Mouse (Mus musculus): ENCODE measurements around the gene Nyx. TPM values are rescaled to one million over a fixed set of nuclear protein-coding genes. Genes with fewer than 3 reads are reported as not detected.

Gene Nyx
- total and polyA plus RNA-seq, 3 experiments = 0.11 to 0.31 TPM; not detected in 1

- Histone ChIP-seq H3K27me3 (ENCODE audit: control insufficient read depth in 1 of 2, insufficient read depth in 2 of 2, low read length in 2 of 2) (no peaks in the 10 kb centered on the region), H3K9me3 (replicated peaks; ENCODE audit: insufficient read depth, low read length) (no peaks in the 10 kb centered on the region), H3K4me1 (ENCODE audit: control insufficient read depth in 1 of 2, insufficient read depth in 2 of 2, low read length in 2 of 2) (peaks cover 14 to 32% of the 10 kb centered on the region in 2 experiments), H3K9ac (ENCODE audit: control insufficient read depth, low read depth, low read length, poor library complexity, severe bottlenecking) (peak overlapping the region; percentile 84), H3K36me3 (ENCODE audit: control insufficient read depth in 1 of 2, insufficient read depth in 2 of 2, low read length in 2 of 2) (peaks cover 0 to 26% of the 10 kb centered on the region in 2 experiments; a peak in 2 of 4 replicates), H3K27ac (ENCODE audit: control insufficient read depth, low read depth, low read length) (peak overlapping the region; percentile 81), H3K79me2 (ENCODE audit: control insufficient read depth, insufficient read depth, low read length, poor library complexity) (peaks cover 2% of the 10 kb centered on the region; the same call in 1 of the 2 replicates), H3K4me3 (ENCODE audit: control insufficient read depth in 1 of 2, insufficient read depth in 1 of 2, low read depth in 2 of 2, low read length in 2 of 2) (peak overlapping the region; percentile 63 to 76)
- DNase-seq (ENCODE audit: low read depth, low spot score) = peak; percentile 98
- TF ChIP-seq TCF12 (IDR thresholded peaks at IDR 0.05; ENCODE audit: low read depth, low read length) (peak; percentile 97), MYB (IDR thresholded peaks at IDR 0.05; ENCODE audit: low read depth, low read length) (no peak; the same call in 1 of the 2 replicates), SIN3A (IDR thresholded peaks at IDR 0.05; ENCODE audit: low read length) (peak; percentile 89), MXI1 (IDR thresholded peaks at IDR 0.05; ENCODE audit: low read depth, low read length) (peak; percentile 80), BHLHE40 (IDR thresholded peaks at IDR 0.05; ENCODE audit: borderline replicate concordance, low read depth, low read length) (peak; percentile 82), POLR2AphosphoS5 (IDR thresholded peaks at IDR 0.05; ENCODE audit: borderline replicate concordance, low read depth, low read length) (no peak; the same call in 1 of the 2 replicates), USF1 (IDR thresholded peaks at IDR 0.05; ENCODE audit: low read depth, low read length) (no peak; the same call in 1 of the 2 replicates), JUND (IDR thresholded peaks at IDR 0.05; ENCODE audit: low read depth, low read length) (peak; percentile 41; the same call in 1 of the 2 replicates), RCOR1 (IDR thresholded peaks at IDR 0.05; ENCODE audit: low read depth, low read length) (peak; percentile 83; the same call in 1 of the 2 replicates), CTCF (IDR thresholded peaks at IDR 0.05 in 2 of 3, conservative IDR thresholded peaks at IDR 0.05 in 1 of 3; ENCODE audit: control insufficient read depth in 1 of 3, insufficient read depth in 1 of 3, low read depth in 2 of 3, low read length in 3 of 3, poor library complexity in 1 of 3, severe bottlenecking in 1 of 3) (peak in 2 of 3 experiments; percentile 82 to 92; a peak in 5 of 6 replicates), TAL1 (IDR thresholded peaks at IDR 0.05; ENCODE audit: low read length) (peak; percentile 94), MAZ (IDR thresholded peaks at IDR 0.05; ENCODE audit: low read depth, low read length) (peak; percentile 97), HCFC1 (IDR thresholded peaks at IDR 0.05; ENCODE audit: low read depth, low read length) (peak; percentile 60), TBP (IDR thresholded peaks at IDR 0.05; ENCODE audit: low read depth, low read length) (no peak), CHD1 (IDR thresholded peaks at IDR 0.05; ENCODE audit: low read depth, low read length) (no peak), KAT2A (conservative IDR thresholded peaks at IDR 0.05; ENCODE audit: low read depth, low read length) (no peak), CHD2 (IDR thresholded peaks at IDR 0.05; ENCODE audit: low read length) (no peak), E2F4 (IDR thresholded peaks at IDR 0.05; ENCODE audit: borderline replicate concordance, low read depth, low read length) (no peak), POLR2AphosphoS2 (IDR thresholded peaks at IDR 0.05; ENCODE audit: low read length) (peak; percentile 49; the same call in 1 of the 2 replicates), USF2 (IDR thresholded peaks at IDR 0.05; ENCODE audit: borderline replicate concordance in 1 of 2, insufficient read depth in 1 of 2, low read depth in 1 of 2, low read length in 2 of 2) (no peak), MAX (IDR thresholded peaks at IDR 0.05; ENCODE audit: low read length) (no peak; the same call in 1 of the 2 replicates), ZC3H11A (IDR thresholded peaks at IDR 0.05; ENCODE audit: low read depth, low read length) (peak; percentile 72), ZMIZ1 (IDR thresholded peaks at IDR 0.05; ENCODE audit: low read depth, low read length) (peak; percentile 75), NELFE (IDR thresholded peaks at IDR 0.05; ENCODE audit: low read depth, low read length) (peak; percentile 80), MYC (IDR thresholded peaks at IDR 0.05; ENCODE audit: low read depth, low read length) (peak; percentile 62), UBTF (IDR thresholded peaks at IDR 0.05; ENCODE audit: borderline replicate concordance, insufficient read depth, low read depth, low read length) (no peak), GABPA (IDR thresholded peaks at IDR 0.05; ENCODE audit: low read depth, low read length) (no peak), ETS1 (IDR thresholded peaks at IDR 0.05; ENCODE audit: low read depth, low read length) (peak; percentile 90), NRF1 (IDR thresholded peaks at IDR 0.05; ENCODE audit: insufficient read depth, low read depth, low read length, poor library complexity, severe bottlenecking) (peak; percentile 38; the same call in 1 of the 2 replicates), MAFK (IDR thresholded peaks at IDR 0.05; ENCODE audit: borderline replicate concordance, low read depth, low read length) (no peak), GATA1 (IDR thresholded peaks at IDR 0.05; ENCODE audit: low read depth, low read length) (peak; percentile 85), SMC3 (IDR thresholded peaks at IDR 0.05; ENCODE audit: low read depth, low read length) (peak; percentile 80), EP300 (IDR thresholded peaks at IDR 0.05; ENCODE audit: low read depth in 1 of 2, low read length in 2 of 2) (peak; percentile 95 to 99), POLR2A (IDR thresholded peaks at IDR 0.05; ENCODE audit: control insufficient read depth in 1 of 2, insufficient read depth in 1 of 2, low read depth in 1 of 2, low read length in 2 of 2, poor library complexity in 1 of 2) (peak; percentile 56 to 84), ZKSCAN1 (IDR thresholded peaks at IDR 0.05; ENCODE audit: low read depth, low read length) (no peak)
These were observed 4.3 kb upstream of the Nyx start for GRCm38 (mm10) chrX:13461266-13462261.
